Mouse (Mus musculus) hindbrain, embryonic 16.5 days (tissue): ENCODE data around the gene Spint2. TPM values are rescaled to one million over a fixed set of nuclear protein-coding genes. Genes with fewer than 3 reads are reported as not detected.
A peak's percentile ranks its signal among the peaks of the same experiment; 100 is the strongest.

Experiments used
- ATAC-seq: fragments of 200-750 bp; cut with Nextera tagmentation; 2 replicates; pipeline ENCODE4 v1.8.0; 2017; ENCODE audit warnings: moderate TSS enrichment, moderate library complexity
- H3K27ac ChIP-seq: fragments of 300-500 bp; sonication (generic); 2 replicates; pipeline ENCODE4 v1.5.1; 2014; ENCODE audit warnings: low read depth, mild to moderate bottlenecking, control low read depth, low read length, moderate library complexity
- H3K27me3 ChIP-seq: fragments of 300-500 bp; sonication (generic); replicated peaks from 2 replicates; pipeline ENCODE4 v1.6.1; 2014; ENCODE audit warnings: low read length; ENCODE audit not compliant: control insufficient read depth, insufficient read depth
- H3K36me3 ChIP-seq: fragments of 300-500 bp; sonication (generic); 2 replicates; pipeline ENCODE4 v1.6.1; 2014; ENCODE audit warnings: mild to moderate bottlenecking, low read length, moderate library complexity, mixed read lengths; ENCODE audit not compliant: control insufficient read depth, insufficient read depth
- H3K4me1 ChIP-seq: fragments of 300-500 bp; sonication (generic); 2 replicates; pipeline ENCODE4 v1.6.1; 2014; ENCODE audit warnings: low read depth, low read length; ENCODE audit not compliant: control insufficient read depth, insufficient read depth
- H3K4me2 ChIP-seq: fragments of 300-500 bp; sonication (generic); 2 replicates; pipeline ENCODE4 v1.6.1; 2014; ENCODE audit warnings: mild to moderate bottlenecking, low read length, control low read depth, moderate library complexity
- H3K4me3 ChIP-seq: fragments of 300-500 bp; sonication (generic); 2 replicates; pipeline ENCODE4 v1.5.1; 2014; ENCODE audit warnings: mild to moderate bottlenecking, low read length, control low read depth, moderate library complexity
- H3K9ac ChIP-seq: fragments of 300-500 bp; sonication (generic); 2 replicates; pipeline ENCODE4 v1.6.1; 2014; ENCODE audit warnings: low read depth, mild to moderate bottlenecking, control low read depth, low read length, moderate library complexity
- H3K9me3 ChIP-seq: fragments of 300-500 bp; sonication (generic); 2 replicates; pipeline ENCODE4 v1.6.1; 2014; ENCODE audit warnings: mild to moderate bottlenecking, low read length, moderate library complexity; ENCODE audit not compliant: control insufficient read depth
- WGBS: fragments of 180-500 bp; shearing (Covaris S2); extraction: QIAGEN DNeasy Blood & Tissue Kit; methylation state at CpG from one replicate; pipeline ENCODE4 v1.1.7; 2014; 5-methylcytosine and 5-hydroxymethylcytosine counted together
- polyA plus RNA-seq: library from polyadenylated mRNA; unstranded; fragments of >200 nt; fragmentation: Nextera tagmentation; extraction: Ambion mirVana; gene quantifications from 2 replicates; pipeline ENCODE4 v1.2.1, GENCODE M21; 2015

The Spint2 gene
- 85.4 and 91.2 TPM in 2 replicates for polyA plus RNA-seq

GRCm38 (mm10) chr7:29281201-29282073 is at the start of gene Spint2:
TSS of gene Spint2 (minus strand) at chr7:29281912.
- peak within 1 kb of the TSS; percentile 48; the same call in 1 of the 2 replicates for H3K27ac ChIP-seq

GRCm38 (mm10) chr7:29328984-29329383 is 47.3 kb upstream of the Spint2 start:
- WGBS, result 88% methylated on average over 16 of the region's 16 CpGs
- Histone ChIP-seq H3K36me3 (peaks cover 32% of the 10 kb centered on the region), H3K9me3 (no peaks in the 10 kb centered on the region), H3K4me3 (no peak overlapping the region), H3K27ac (no peak overlapping the region), H3K27me3 (no peaks in the 10 kb centered on the region), H3K9ac (no peak overlapping the region), H3K4me2 (no peak overlapping the region), H3K4me1 (no peaks in the 10 kb centered on the region)
- ATAC-seq, result no peak

More at GRCm38 (mm10) chr7:29281201-29282073, at the start of gene Spint2:
- H3K4me1 ChIP-seq, result peaks cover 7% of the 10 kb centered on the region
- peak within 1 kb of the TSS; percentile 69 for H3K4me3 ChIP-seq
- peak within 1 kb of the TSS; percentile 78 for H3K9ac ChIP-seq
- no peaks in the 10 kb centered on the region for H3K9me3 ChIP-seq
- peak; percentile 89 for ATAC-seq
- WGBS, result under 1% methylated on average over 71 of the region's 80 CpGs
- H3K4me2 ChIP-seq, result peak within 1 kb of the TSS; percentile 96
- H3K36me3 ChIP-seq, result no peaks in the 10 kb centered on the region
- peaks cover 4% of the 10 kb centered on the region; the same call in 1 of the 2 replicates for H3K27me3 ChIP-seq

DNA sequence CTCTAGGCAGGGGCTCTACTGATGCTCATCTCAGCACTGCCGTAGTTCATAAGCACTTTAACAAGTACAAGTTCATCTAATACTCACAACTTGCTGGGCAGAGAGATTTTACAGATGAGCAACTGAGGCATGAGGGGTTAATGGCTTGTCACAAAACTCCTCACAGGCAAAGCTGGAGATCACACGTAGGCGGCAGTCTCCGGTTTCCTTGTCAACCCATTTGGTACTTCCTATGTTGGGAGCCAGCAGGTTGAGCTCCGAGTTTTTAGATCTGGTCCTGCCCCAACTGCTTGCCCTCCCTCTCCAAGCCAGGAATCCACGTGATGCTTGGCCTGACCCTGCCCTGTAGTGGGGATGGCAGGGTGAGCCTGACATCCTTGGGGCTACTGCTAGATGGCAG is 45.4 kb upstream of the Spint2 start:
- 75% methylated on average over 6 of the region's 6 CpGs for WGBS
- no peak overlapping the region for H3K9ac ChIP-seq
- no peak overlapping the region for H3K27ac ChIP-seq
- no peaks in the 10 kb centered on the region for H3K27me3 ChIP-seq
- H3K36me3 ChIP-seq, result peaks cover 41% of the 10 kb centered on the region
- H3K4me2 ChIP-seq, result no peak overlapping the region
- H3K4me3 ChIP-seq, result no peak overlapping the region
- no peak for ATAC-seq
- no peaks in the 10 kb centered on the region for H3K4me1 ChIP-seq
- no peaks in the 10 kb centered on the region for H3K9me3 ChIP-seq

DNA sequence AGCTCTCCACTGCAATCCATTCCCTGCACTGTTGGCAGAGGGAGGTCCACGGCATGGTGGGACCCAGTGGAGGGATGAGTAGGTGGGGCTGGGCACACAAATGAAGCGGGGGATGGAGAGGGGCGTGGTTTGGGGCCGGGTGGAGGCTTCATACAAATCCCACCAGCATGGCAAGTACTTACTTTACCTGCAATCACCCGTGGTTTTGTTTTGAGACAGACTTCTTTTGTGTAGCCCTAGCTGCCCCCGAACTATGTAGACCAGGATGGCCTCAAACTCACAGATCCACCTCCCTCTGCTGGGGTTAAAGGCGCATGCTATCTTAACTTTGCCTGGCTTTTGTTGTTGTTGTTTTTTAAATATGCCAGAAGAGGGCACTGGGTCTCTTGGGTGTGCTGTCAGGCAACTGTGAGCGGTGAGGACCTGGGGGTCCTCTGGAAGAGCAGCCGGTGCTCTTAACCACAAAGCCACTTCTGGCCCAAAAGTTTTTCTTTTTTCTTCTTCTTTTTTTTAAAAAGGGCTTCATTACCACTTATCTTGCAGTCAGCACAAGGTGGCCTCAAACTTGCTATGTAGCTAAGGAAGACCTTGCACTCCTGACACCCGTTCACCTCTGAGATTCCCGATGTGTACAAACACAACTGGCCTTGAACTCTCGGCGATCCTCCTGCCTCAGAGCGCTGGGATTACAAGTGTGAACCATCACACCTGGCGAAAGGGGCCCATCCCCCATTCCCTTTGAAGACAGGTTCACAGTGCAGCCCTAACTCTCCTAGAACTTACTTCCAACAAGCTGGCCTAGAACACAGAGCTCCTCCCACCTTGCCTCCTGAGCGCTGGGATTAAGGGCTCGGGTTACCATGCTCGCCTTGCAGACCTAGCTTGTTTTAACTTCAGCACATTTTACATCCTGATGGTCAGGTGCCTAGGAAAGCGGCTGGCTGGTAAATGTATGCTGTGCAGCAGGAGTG is 37.9 kb upstream of the Spint2 start:
- Histone ChIP-seq H3K4me2 (peak overlapping the region; percentile 43), H3K9me3 (no peaks in the 10 kb centered on the region), H3K4me1 (peaks cover 60% of the 10 kb centered on the region), H3K9ac (peak overlapping the region; percentile 2; the same call in 1 of the 2 replicates), H3K4me3 (no peak overlapping the region), H3K27ac (peak overlapping the region; percentile 90), H3K36me3 (peaks cover 13% of the 10 kb centered on the region), H3K27me3 (no peaks in the 10 kb centered on the region)
- ATAC-seq, result no peak
- 14% methylated on average over 19 of the region's 19 CpGs for WGBS

GRCm38 (mm10) chr7:29318115-29318911 is 36.6 kb upstream of the Spint2 start:
- WGBS, result 3% methylated on average over 18 of the region's 18 CpGs
- peak overlapping the region; percentile 43 for H3K4me2 ChIP-seq
- ATAC-seq, result 0 out of 2 replicates have a peak, but pooled peaks have one; percentile 7
- H3K4me1 ChIP-seq, result peaks cover 72% of the 10 kb centered on the region
- H3K9ac ChIP-seq, result no peak overlapping the region
- no peaks in the 10 kb centered on the region for H3K9me3 ChIP-seq
- H3K27me3 ChIP-seq, result no peaks in the 10 kb centered on the region
- H3K36me3 ChIP-seq, result peaks cover 7% of the 10 kb centered on the region; the same call in 1 of the 2 replicates
- no peak overlapping the region for H3K4me3 ChIP-seq
- peak overlapping the region; percentile 90 for H3K27ac ChIP-seq

GRCm38 (mm10) chr7:29317558-29317957 is 35.8 kb upstream of the Spint2 start:
- ATAC-seq, result peak; percentile 48
- no peaks in the 10 kb centered on the region for H3K27me3 ChIP-seq
- WGBS, result 0% methylated on average over 2 of the region's 2 CpGs
- H3K4me2 ChIP-seq, result peak overlapping the region; percentile 33
- H3K36me3 ChIP-seq, result peaks cover 2% of the 10 kb centered on the region; the same call in 1 of the 2 replicates
- peak overlapping the region; percentile 90 for H3K27ac ChIP-seq
- no peak overlapping the region for H3K4me3 ChIP-seq
- peak overlapping the region; percentile 50 for H3K9ac ChIP-seq
- H3K9me3 ChIP-seq, result no peaks in the 10 kb centered on the region
- peaks cover 80% of the 10 kb centered on the region for H3K4me1 ChIP-seq

- H3K27ac ChIP-seq, result peak overlapping the region; percentile 90
- no peaks in the 10 kb centered on the region for H3K36me3 ChIP-seq
- peak overlapping the region; percentile 33 for H3K4me2 ChIP-seq
- WGBS, result 5% methylated on average over 10 of the region's 10 CpGs
- peak overlapping the region; percentile 50 for H3K9ac ChIP-seq
- H3K27me3 ChIP-seq, result no peaks in the 10 kb centered on the region
- H3K4me3 ChIP-seq, result no peak overlapping the region
- ATAC-seq, result peak; percentile 1; the same call in 1 of the 2 replicates
- peaks cover 81% of the 10 kb centered on the region for H3K4me1 ChIP-seq
- H3K9me3 ChIP-seq, result no peaks in the 10 kb centered on the region
Observed at GRCm38 (mm10) chr7:29316976-29317375, 35.3 kb upstream of the Spint2 start.

DNA sequence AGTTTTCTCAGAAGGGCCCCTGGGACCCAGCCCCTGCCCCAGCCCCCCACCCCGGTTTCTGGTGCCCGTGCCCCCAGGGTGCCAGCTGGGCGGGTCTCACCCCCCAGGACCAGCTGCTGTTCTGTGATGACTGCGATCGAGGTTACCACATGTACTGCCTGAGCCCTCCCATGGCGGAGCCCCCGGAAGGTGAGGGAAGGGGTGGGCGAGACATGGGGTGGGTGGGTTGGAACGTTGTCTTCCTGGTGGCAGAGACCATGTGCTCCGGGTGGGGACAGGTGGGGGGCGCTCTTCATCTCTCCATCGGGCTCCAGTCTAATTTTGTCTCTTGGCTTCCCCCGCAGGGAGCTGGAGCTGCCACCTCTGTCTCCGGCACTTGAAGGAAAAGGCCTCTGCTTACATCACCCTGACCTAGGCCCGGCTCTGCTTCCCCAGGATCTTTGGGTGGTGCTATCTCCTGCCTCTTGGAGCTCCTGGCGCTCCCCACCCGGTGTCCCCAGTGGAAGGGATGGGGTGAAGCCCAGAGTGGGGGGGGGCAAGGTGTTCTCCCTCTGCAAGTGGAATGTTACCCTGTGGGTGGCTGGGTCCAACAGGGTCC is 34.5 kb upstream of the Spint2 start:
- 54% methylated on average over 16 of the region's 17 CpGs for WGBS
- no peak for ATAC-seq
- Histone ChIP-seq H3K27me3 (no peaks in the 10 kb centered on the region), H3K9ac (peak overlapping the region; percentile 55), H3K4me1 (peaks cover 81% of the 10 kb centered on the region), H3K36me3 (peaks cover 7% of the 10 kb centered on the region; the same call in 1 of the 2 replicates), H3K4me2 (peak overlapping the region; percentile 12; the same call in 1 of the 2 replicates), H3K27ac (peak overlapping the region; percentile 90), H3K9me3 (no peaks in the 10 kb centered on the region), H3K4me3 (no peak overlapping the region)
